Mouse (Mus musculus) cerebellum, adult 2 months (tissue): ENCODE measurements around the gene Fam117b.

Source experiments
- CTCF ChIP-seq: fragments of 200-500 bp; IDR thresholded peaks from 2 replicates; pipeline ENCODE4 v1.5.1; 2011; ENCODE audit warnings: low read depth, mild to moderate bottlenecking, control low read depth, low read length, moderate library complexity, borderline replicate concordance; ENCODE audit not compliant: insufficient read depth
- POLR2A ChIP-seq: fragments of 200-500 bp; IDR thresholded peaks from 2 replicates; pipeline ENCODE4 v1.6.1; 2011; ENCODE audit warnings: low read length, control low read depth, borderline replicate concordance; ENCODE audit not compliant: insufficient read depth

GRCm38 (mm10) chr1:59915843-59916610 is 3.2 kb downstream of the Fam117b start:
- TF ChIP-seq CTCF, result no peak
- no peak for TF ChIP-seq POLR2A
